Mouse (Mus musculus) brain, embryonic 14.5 days (tissue): Measurements from ENCODE around the gene Zfp809.

Experiments used
- CTCF ChIP-seq: fragments of 200-500 bp; IDR thresholded peaks from 2 replicates; pipeline ENCODE4 v1.5.1; 2012; ENCODE audit warnings: inconsistent platforms, mild to moderate bottlenecking, moderate library complexity, borderline replicate concordance; ENCODE audit not compliant: insufficient read depth, insufficient read length; ENCODE audit errors: extremely low read depth
- POLR2A ChIP-seq: fragments of 200-500 bp; IDR thresholded peaks from 2 replicates; pipeline ENCODE4 v1.6.1; 2012; ENCODE audit warnings: mild to moderate bottlenecking, inconsistent platforms, borderline replicate concordance; ENCODE audit not compliant: poor library complexity, insufficient read depth, insufficient read length, severe bottlenecking; ENCODE audit errors: extremely low read depth

- TF ChIP-seq CTCF (no peak), POLR2A (no peak)
Observed at GRCm38 (mm10) chr9:22230556-22230955, 5.0 kb downstream of the Zfp809 start.
